Mouse (Mus musculus) c-Kit-positive CD71-negative TER-119-negative erythroid progenitor cells, embryonic 14.5 days (primary cell): ENCODE data around the gene Commd7.
"Not testable (repeated sequence)": the region's sequence is repeated elsewhere in the genome, so short reads cannot be mapped to it uniquely, and the experiment has no call there.

Source experiments
- DNase-seq: peaks from one replicate; pipeline ENCODE4 v3.0.0-alpha.2; 2013; ENCODE audit warnings: low read depth

The Commd7 gene

DNA sequence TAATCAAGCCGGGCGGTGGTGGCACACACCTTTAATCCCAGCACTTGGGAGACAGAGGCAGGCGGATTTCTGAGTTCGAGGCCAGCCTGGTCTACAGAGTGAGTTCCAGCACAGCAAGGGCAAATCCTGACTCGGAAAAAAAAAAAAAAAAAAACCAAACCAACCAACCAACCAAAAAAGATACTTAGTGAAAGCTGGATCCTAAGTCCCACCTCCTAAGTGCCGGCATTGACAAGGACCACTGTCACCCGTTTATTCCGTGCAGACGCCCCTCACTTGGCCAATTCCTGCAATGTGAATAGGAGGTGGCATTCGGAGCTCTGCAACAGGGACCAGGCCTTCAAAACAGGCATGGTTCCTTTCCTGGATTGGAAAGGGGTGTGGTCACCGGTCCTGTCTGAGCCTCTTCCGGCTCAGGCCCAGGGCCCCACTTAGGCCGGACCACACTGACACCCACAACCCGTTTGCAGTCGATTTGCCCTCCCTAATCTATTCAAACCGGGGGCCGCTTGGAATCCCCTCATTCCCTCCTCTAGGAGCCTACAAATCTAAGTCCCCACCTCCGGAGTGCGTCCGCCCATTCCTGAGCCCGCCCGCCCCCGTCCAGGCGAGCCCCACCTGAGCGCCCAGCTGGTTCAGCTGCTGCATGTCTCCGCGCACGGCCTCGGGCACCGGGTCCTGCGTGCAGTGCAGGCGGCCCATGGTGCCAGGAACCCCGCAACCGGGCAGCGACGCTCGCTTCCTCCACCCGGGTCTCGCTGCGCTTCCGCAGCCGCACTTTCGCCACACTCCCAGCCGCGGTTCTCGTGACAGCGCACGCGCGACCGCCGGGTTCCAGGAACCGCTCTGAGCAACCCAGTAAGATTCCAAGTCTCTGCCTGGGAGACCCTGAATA lies at the start of gene Commd7:
Gene Commd7, minus strand, starts transcription at position 806 of the 895 bp plus-strand sequence.
- DNase-seq = peak; percentile 70

- DNase-seq = no peak
Measured at GRCm38 (mm10) chr2:153679959-153680358, 47.4 kb upstream of the Commd7 start.

- no peak for DNase-seq
Measured at GRCm38 (mm10) chr2:153677550-153677949, 45.0 kb upstream of the Commd7 start.

GRCm38 (mm10) chr2:153676944-153677343 lies 44.4 kb upstream of the Commd7 start:
- no peak for DNase-seq

- DNase-seq = not testable (repeated sequence)
Measured at GRCm38 (mm10) chr2:153675364-153675763, 42.8 kb upstream of the Commd7 start.

DNA sequence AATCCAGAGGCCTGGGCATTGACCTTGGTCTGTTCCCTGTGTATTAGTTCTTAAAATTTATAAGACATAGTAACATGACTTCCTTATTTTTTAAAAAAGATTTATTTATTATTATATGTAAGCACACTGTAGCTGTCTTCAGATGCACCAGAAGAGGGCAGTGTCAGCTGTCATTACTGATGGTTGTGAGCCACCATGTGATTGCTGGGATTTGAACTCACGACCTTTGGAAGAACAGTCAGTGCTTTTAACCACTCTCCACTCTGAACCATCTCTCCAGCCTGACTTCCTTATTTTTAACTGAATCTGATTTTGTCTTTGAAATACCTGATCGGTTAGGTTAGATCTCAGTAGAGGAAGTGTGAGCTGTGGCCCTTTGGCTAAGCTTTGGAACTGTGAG lies 40.0 kb upstream of the Commd7 start:
- no peak for DNase-seq

- DNase-seq = no peak
Measured at GRCm38 (mm10) chr2:153670111-153670510, 37.5 kb upstream of the Commd7 start.

DNA sequence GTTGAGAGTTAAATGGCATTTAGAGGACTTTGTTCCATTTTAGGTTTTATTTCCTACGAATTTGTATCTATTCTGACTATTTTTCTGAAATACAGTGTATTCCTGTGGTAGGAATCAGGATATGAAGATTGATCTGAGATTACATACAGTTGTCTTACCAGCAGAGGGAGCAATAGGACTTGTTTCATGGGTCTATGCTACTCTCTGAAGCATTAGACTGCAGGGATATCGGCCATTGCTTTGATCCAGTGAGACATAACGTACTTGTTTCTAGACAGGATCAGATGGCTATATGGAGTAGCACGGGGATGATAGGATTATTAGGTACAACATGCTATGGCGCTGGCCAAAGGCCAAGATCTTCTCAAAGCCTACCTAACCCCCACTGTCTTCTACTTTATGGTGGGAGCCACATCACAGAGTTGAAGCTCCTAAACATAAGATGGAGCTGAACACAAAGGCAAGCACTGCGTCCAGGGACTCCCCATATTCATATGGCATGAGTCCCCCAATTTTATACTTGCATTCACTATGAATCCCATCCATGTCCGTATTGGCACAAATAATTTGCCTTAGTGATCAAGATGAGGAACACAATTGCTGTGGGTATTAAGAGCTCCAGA lies 36.3 kb upstream of the Commd7 start:
- no peak for DNase-seq

- no peak for DNase-seq
Measured at GRCm38 (mm10) chr2:153665401-153665800, 32.8 kb upstream of the Commd7 start.

- no peak for DNase-seq
Measured at GRCm38 (mm10) chr2:153660616-153661015, 28.0 kb upstream of the Commd7 start.

- DNase-seq = not testable (repeated sequence)
Measured at GRCm38 (mm10) chr2:153657659-153658058, 25.1 kb upstream of the Commd7 start.

DNA sequence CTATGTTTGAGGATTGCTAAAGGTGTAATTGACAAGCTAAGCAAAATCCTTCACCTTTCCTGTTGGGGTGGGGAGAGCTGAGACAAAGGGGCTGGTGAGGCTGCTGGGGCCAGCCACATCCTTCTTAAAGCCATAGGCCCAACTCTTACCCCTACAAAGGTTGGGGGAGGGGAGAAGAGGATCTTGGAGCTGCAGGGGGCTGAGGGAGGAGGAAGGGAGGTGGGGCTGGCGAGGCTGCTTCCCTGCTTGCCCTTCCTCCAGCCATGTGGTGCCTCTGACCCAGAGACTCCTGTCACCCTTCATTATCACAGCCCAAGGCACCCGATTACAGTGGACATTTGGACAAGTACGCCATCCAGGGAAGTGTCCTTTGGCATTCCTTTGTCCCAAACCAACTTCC lies 19.1 kb upstream of the Commd7 start:
- DNase-seq = no peak

DNA sequence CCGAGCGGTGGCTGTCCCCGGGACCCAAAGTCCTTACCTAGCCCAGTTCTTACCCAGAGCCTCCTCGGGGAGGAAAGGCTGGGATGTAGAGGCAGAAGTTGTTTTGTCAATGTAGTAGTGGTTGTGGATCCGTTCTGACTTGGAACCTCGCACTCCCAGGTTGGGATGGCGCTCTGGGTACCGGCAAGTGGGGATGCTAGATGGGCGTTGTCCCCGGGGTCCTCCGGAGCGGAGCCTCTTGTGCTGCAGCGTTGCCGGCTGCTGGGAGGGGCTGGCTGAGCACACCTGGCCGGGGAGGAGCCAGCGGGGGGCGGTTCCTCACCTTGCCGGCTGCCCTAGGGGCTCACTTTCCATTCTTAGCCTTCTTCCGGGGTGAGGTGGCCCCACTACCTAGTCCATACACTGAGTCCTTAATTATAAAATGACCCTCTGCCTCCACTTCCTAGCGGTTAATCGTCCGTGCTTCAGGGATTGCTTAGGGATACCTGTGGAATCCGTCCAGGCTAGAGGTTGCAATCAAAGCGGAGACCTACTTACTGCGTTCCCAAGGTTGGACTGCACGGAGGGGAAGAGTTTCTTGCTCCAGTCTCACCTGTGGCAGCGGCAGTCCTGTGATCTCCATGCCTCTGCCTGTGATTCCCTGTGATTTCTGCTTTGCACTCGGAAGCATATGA lies 17.6 kb upstream of the Commd7 start:
- no peak for DNase-seq

DNA sequence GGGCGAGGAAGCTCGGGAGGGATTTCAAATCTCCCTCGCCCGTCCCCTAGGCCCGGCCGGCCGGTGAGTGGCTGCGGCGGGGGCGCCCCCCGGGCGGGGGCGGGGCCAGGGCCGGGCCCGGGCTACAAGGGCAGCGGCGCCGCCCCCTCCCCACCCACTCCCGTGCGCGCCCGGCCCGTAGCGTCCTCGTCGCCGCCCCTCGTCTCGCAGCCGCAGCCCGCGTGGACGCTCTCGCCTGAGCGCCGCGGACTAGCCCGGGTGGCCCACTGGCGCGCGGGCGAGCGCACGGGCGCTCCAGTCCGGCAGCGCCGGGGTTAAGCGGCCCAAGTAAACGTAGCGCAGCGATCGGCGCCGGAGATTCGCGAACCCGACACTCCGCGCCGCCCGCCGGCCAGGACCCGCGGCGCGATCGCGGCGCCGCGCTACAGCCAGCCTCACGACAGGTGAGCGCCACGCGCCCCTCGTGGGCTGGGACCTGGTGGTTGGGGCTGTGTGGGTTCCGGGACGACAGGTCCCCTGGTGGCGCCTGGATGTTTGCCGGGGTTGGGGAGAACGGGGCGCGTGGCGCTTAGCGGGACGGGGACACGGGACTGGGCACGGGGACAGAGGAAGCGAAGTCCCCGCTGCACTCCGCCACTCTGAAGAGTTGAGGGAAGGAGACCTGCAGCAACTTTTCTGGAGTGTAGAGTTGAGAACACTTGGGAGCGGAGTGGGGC lies 16.9 kb upstream of the Commd7 start, which contains the start of gene Dnmt3b:
Gene Dnmt3b, plus strand, starts transcription at position 153 of the 716 bp plus-strand sequence.
- DNase-seq = no peak

GRCm38 (mm10) chr2:153648773-153649297 lies 16.3 kb upstream of the Commd7 start:
- no peak for DNase-seq

GRCm38 (mm10) chr2:153642999-153643398 lies 10.4 kb upstream of the Commd7 start:
- DNase-seq = no peak

GRCm38 (mm10) chr2:153642496-153642895 lies 9.9 kb upstream of the Commd7 start:
- no peak for DNase-seq

DNA sequence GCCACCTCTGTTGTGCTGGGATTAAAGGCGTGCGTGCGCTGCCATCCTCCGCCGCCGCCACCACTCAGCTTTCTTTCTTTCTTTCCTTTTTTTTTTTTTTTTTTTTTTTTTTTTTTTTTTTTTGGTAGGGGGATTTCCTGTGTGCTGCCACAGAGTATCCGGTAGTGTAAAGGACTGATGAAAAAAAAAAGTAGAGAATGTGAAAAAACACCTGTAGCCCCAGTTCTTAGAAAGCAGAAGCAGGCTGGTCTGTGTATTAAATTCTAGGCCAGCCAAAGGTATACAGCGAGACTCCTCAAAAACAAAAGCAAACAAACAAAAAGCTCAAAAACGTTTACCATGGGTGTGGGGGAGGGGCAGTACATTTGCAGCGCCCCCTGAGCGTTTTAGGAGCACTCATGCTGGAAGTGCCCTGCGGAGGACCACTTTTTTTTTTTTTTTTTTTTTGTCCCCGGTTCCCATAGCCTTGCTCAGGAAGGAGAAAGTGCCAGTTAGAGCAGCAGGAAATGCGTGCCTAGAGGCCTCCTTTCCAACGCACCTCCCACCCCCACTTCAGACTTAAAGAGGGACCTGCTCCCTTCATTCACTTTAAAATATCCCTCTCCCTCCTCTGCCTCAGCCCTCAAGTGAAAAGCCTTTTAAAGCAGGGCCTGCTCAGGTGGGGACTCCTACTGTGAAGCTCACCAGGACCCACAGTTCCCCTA lies 6.5 kb upstream of the Commd7 start:
- DNase-seq = no peak

DNA sequence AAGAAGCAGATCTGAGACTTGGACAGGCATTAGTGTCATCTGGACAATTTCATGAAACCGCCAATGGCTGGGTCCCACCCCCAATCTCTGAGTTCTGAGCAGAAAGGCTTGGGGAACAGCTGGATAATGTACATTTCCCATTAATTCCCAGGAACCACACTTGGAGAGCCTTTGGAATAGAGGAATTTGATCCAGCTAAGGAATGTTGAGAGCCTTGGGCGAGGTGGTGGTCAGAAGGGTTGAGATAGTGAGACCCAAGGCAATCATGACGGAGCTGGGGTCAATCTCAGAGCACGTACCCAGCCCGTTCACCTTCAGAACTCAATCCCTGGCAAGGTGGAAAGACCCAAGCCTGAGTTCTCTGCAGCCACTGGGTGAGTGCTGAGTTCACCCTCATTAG lies 678 bp upstream of the Commd7 start:
- DNase-seq = no peak

DNA sequence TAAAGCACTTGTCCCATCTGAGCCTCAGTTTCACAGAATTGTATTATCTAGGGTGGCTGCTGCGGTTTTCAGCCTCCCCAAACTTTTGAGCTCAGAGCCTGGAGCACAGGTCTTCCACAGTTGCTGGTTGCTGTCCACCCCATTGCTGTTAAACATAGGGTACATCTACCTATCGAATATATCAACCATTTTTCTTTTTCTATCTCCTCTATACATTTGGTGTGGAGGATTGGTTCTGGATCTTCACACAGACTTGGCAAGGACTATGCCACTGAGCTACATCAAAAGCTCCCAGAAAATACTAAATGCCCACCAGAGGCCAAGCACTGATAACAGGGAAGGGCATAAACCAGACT lies 268 bp upstream of the Commd7 start:
- DNase-seq = no peak

DNA sequence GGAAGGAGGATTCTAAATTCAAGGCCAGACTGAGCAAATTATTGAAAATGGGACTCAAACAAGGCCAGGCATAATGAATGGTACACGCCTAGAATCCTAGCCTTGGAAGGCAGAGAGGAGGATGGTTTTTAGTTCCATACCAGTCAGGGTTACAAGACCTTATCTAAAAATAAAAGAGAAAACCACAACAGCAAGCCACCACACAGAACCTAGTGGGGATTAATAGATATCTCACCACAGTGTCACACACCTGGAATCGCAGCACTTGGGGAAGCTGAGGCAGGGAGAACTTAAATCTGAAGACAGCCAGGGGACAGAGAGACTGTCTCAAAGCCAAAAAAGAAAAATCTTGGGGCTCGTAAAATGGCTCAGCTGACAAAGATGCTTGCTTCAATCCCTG lies 1.6 kb downstream of the Commd7 start:
- no peak for DNase-seq
